Mouse (Mus musculus): ENCODE data around the gene Slc2a1. TPM values are rescaled to one million over a fixed set of nuclear protein-coding genes. Genes with fewer than 3 reads are reported as not detected.
A peak's percentile ranks its signal among the peaks of the same experiment; 100 is the strongest.

Gene Slc2a1
- total RNA-seq (2015), result 9.0 and 14.4 TPM in 2 replicates
- 14.3 and 18.0 TPM in 2 replicates for total RNA-seq (2017)

DNA sequence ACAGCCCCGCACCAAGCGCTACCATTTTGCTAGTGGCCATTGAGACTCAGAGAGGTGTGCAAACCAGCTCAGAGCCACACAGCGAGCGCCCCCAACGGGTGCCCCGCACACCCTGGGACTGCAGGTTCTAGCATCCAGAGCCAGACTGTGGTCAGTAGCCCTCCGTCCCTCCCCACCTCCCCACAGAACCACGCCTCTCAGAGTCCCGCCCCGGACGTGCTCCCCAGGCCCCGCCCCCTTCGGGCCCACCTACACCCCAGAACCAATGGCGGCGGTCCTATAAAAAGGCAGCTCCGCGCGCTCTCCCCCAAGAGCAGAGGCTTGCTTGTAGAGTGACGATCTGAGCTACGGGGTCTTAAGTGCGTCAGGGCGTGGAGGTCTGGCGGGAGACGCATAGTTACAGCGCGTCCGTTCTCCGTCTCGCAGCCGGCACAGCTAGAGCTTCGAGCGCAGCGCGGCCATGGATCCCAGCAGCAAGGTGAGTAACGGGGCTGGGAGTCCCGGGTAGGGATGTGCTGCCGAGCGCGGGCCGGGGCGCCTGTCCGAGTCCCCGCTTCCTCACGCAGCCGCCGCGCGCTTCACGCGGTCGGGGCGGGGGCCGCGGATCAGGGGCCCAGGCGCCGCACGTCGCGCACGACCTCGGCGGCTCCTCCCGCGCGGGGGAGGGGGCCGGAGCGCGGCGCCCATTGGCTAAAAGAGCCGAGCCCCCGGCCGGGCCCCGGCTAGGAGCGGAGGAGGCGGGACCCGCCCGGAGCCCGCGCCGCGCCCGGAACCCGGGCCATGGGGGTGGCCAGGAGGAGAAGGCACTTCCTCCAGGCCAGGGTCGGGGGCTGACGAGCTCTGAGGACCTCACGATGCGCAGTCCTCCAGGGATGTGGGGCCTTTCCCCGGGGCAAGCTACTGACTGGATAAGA lies at the start of gene Slc2a1:
Gene Slc2a1, plus strand, starts transcription at position 217 of the 914 bp plus-strand sequence.
- peak; percentile 69 for ATAC-seq (ENCODE audit: poor library complexity, severe bottlenecking)

DNA sequence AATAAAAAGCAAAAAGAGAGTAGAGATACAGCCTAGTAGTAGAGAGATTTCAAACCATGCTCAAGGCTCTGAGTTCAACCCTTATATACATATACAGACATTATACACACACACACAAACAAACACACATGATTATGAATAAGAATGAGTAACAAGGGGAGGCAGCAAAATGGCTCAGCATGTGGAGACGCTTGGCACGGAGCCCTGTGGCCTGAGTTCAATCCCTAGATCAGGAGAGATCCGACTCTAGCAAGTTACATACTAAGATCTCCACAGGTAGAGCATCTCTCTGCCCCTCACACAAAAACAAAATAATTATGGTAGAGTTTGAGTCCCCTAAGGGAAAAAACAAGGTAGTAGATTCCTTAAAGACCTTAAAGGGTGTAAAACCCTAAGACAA lies 41.7 kb upstream of the Slc2a1 start:
- ATAC-seq (ENCODE audit: poor library complexity, severe bottlenecking), result no peak

DNA sequence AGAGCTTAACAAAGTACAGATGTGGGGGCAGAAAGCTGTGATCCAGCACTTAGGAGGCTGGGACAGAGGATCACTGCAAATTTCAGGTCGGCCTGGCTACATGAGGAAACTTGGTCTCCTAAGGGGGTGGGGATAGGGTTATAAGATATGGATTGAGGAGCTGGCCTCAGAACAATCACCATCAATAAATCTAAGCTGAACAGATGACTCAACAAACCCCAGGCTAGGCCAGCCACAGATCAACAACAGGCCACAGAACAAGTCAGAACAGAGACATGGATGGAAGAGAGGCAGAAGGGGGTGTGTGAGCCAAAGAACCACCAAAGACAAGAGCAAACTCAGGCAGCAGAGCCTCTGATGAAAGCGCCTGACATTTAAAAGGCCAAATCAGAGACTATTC lies 41.3 kb upstream of the Slc2a1 start:
- no peak for ATAC-seq (ENCODE audit: poor library complexity, severe bottlenecking)

DNA sequence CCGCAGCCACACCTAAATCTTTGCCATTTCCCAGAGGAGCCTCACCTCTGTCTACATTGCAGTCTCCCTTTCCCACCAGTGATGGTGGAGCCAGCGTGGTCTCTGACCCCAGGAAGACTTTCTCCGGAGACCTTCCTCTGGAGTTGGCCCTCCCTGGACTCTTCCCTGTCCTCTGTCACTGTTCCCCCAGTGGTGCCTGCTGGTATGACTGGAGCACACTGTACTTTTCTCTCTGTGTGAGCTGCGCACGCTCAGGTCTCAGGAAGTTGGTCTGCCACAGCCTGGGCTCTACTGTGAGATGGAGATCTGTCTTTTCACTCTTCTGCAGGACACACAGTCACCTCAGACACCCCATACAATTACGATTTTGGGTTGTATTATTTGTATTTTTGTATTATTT lies 39.6 kb upstream of the Slc2a1 start:
- peak; percentile 71 for ATAC-seq (ENCODE audit: poor library complexity, severe bottlenecking)

DNA sequence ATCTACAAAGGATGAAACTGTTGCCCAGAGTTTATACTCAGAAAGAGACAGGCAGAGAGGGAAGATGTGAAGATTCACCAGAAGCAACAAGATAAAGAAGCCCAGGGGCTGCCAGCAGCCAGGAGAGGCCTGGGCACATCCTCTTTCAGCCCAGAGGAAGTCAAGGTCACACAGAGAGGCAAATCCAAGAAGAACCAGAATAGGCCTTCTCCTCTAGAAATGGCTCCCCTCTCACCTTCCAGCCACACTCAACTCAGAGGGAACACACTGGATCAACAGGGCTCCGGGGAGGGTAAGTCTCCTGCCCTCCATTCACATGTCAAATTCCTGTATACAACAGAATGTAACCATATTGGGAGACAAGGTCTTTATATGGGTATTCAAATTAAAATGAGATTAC lies 38.3 kb upstream of the Slc2a1 start:
- no peak for ATAC-seq (ENCODE audit: poor library complexity, severe bottlenecking)

DNA sequence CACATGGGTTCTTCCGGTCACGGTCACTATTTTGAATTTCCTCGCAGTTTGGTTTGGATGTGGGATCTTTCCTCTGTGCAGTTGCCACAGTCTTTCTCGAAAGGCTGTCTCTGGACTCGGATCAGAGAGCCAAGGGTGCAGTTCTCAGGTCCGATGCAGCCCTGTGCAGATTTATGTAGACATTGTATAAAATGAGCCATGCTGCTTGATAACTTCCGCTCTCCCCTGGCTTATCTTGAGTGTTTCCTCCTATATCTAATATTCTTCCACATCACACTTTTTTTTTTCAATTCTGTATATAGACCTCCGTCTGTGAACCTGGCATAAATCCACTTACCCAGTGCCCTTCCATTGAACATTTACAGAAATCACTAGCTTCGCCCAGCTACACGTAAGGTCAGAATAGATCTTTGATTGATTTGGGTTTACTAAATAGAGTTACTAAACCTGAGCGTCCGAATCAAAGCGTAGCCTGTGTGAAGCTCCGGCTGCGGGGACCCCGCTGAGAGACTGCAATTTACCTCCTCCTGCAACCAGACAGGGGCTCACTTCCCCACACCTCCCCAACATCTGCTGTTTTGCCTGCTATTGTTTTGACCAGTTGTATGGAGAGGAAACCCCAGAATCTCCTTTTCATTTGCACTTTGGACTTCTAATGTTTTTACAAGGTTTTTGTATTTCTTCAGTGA lies 37.4 kb upstream of the Slc2a1 start:
- ATAC-seq (ENCODE audit: poor library complexity, severe bottlenecking), result no peak

DNA sequence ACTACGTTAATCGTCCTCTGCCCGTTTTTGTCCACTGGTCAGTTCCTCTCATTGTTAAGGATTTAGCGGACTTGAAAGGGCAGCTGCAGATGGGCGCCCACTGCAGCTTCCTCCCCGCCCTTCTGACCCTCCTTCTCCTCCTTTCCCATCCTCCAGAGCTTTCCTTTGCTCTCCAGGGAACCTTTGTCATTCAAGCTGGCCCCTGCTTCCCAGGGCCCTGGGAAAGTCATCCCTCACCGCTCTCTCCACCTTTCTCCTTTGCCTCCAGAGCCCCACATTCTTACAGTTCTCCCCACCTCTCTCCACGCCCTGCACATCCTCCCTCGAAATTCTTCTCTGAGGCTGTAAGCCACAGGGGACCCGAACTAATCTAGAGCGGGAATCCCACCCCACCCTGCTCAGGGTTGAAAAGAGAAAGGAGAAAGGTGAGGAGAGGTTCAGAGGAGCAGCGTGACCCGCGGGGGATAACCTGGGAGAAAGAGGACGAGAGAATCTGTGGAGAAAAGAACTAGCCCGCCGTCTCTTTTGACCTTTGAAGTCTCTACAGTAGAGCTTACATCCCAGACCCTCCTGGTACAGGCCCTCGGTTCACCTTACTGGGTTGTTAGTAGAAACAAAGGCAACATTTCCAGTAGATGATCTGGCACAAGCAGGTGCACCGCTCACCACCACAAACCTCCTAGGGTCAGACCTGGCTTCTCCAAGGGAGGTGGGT lies 36.7 kb upstream of the Slc2a1 start:
- ATAC-seq (ENCODE audit: poor library complexity, severe bottlenecking), result no peak

DNA sequence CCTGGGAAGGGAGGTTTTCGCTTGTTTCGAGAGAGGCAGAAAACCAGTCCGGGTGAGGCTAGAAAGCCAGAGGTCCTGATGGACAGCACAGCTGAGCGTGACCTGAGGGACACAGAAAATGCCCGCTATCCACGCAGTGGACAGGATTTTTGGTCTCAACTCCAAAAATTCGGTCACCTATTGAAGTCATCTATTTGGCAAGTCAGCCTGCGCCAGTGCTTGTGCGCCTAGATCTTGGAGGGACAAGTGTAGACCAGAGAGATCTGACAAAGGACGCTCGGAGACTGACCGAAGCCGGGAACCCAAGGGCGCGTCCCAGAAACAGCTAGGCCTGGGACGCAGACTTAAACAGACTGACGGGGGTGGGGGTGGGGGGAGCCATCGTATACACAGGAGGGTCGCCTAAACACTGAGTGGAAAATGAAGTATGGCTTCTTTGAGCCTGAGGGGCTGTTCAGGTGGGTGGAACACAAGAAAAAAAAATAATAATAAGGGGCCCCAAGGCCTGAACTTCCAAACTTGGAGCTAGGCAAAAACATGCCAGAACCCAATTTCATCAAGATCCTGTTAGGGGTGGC lies 36.1 kb upstream of the Slc2a1 start:
- no peak for ATAC-seq (ENCODE audit: poor library complexity, severe bottlenecking)

DNA sequence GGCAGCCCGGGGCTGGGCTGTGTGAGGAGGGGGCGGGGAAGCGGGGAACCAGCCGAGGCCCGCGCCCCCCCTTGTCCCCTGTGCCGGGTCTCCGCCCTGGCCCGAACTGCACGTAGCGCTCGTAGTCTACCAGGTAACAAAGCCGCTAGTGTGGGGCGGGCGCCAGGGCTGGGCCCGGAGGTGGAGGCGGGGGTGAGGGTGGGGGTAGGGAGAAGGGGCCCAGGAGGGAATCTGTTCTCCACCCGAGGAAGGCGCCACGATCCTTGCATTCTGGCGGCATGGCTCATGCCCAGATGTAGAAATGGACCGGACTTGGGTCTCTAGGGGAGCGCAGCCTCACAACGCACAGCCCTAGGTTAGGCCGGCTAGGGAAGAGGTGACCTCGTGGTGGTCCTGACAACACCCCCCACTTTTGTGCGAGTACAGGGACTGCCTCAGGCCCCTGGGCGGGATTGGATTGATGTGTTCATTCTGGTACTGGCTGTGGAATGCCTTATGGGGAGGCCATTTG lies 35.5 kb upstream of the Slc2a1 start:
- no peak for ATAC-seq (ENCODE audit: poor library complexity, severe bottlenecking)

DNA sequence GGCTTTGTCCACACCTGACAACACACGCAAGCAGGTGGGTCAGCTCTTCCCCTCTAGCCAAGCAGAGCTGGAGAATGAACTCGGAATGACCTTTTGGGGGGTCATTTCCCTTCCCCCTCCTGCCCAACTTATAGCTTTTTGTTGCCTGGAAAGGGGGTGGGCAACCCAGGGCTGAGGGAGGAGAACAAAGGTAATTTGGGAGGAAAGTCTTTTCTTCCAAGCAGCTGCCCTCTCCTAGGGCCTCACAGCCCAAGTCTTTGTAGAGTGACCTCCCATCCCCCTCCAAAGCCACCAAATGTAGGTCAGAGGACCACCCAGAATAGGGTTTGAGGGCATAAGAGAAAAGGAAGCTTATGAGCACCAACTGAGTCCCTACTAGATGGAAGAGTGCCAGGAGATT lies 34.9 kb upstream of the Slc2a1 start:
- no peak for ATAC-seq (ENCODE audit: poor library complexity, severe bottlenecking)

DNA sequence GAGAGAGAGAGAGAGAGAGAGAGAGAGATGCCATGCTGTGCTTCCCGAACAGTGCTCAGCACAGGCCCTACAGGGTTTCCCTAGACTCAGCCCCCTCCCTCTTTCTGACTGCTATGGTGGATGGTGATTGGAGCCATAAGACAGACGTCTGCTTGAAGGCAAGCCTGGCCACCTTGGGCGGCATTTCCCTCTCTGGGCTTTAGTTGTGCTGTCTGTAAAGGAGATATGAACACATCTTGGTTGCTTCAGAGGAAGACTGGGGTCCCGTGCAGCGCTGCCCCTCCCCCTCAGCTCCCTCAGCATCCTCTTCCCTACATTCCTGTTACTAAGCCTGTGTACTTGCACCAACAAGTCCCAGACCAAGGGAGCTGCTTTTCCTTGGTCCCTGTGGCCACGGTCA lies 33.9 kb upstream of the Slc2a1 start:
- ATAC-seq (ENCODE audit: poor library complexity, severe bottlenecking), result no peak

DNA sequence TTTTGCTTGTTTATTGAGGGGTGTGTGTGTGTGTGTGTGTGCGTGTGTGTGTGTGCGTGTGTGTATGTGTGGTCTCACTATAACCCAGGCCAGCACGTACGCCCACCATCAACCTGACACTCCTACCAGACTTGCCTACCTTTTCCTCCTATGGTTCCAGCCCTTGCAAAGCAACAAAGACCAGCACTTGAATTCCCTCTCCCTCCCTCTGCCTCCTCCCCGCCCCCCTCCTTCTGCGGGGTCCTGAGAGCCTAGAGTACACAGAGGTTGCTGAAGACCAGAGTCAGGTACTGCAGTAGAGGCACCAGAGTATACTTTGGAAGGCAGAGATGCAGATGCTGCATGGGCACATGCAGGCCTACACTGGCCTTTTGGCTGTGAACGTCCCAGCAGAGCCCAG lies 33.2 kb upstream of the Slc2a1 start:
- ATAC-seq (ENCODE audit: poor library complexity, severe bottlenecking), result no peak

DNA sequence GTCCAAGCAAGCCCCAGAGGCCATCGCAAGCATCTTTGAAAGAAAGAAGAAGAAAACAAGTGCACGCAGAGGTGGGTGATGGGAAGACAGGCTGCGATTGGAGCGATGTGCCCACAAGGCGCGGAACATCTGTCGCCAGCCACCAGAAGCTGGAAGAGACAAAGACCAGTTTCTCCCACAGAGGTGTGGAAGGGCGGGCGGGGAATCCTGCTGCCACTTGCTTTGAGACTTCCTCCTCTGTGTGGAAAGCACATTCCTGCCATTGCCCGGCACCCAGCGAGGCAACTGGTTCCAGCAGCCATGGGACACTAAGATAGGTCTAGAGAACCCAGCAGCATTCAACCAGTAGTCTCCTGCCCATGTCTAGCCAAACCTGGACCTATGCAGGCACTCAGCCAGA lies 32.2 kb upstream of the Slc2a1 start:
- no peak for ATAC-seq (ENCODE audit: poor library complexity, severe bottlenecking)

DNA sequence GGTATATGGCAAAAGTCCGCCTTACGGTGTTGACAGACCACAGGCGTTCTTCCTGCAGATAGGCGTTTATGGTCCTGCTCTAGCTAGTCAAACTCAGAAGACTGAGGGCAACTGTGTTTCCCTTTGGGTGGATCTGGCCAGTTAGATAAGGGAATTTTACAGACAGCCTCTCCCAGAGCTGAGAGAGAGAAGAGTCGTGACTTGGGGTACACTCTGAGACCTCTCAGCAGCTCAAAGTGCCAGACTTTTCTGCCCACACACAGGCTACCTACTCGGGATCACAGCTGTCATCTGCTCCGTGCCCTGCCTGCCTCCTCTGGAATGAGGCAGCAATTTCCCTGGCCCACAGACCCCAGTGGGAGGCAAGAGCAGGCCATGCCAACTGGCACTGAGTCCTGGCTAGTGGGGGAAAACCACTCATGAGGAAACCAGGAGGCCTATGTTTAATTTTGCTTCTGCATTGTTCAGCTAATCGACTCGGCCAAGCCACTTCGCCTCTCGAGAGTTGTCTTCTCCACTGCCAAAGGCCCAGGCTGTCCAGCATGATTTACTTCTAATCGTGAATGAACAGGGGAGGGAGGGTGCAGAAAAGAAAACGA lies 31.3 kb upstream of the Slc2a1 start:
- ATAC-seq (ENCODE audit: poor library complexity, severe bottlenecking), result no peak; the same call in 1 of the 2 replicates

DNA sequence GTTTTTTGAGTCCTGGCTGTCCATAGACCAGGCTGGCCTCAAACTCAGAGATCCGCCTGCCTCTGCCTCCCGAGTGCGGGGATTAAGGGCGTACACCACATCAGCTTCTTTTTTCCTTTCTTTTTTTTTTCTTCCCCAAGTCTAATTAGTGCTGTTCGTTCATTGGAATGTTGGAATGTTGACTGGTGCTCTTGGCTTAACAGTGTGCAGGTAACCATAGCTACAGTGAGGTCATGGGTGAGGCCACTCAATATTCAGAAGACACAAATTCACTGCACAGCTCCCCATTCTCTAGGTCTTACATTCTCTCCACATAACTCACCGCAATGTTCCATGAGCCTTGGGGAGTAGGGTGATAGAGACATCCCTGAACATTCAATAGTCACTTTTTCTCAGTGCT lies 28.6 kb upstream of the Slc2a1 start:
- no peak for ATAC-seq (ENCODE audit: poor library complexity, severe bottlenecking)

DNA sequence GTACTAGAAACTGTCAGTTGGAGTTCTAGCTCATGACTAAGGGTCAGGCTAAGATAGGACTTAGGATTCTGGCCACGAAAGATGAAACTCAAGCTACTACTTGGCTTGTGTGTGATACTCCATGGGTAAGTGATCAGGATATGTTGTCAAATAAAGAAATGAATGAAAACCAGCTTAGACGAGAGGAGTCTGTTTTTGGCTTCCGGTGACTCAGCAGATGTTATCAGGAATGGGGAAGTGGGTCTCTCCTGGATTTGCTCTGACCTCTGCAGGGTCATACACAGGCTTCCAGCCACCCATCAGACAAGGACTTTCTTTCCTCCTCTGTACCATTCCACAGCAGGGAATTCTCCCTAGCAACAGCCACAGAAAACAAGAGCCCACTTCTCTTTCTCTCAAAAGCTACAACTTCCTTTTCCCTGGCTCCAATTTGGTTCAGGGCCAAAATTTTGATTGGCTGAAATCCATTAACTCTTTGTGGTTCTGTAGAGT lies 25.7 kb upstream of the Slc2a1 start:
- peak; percentile 86 for ATAC-seq (ENCODE audit: poor library complexity, severe bottlenecking)

DNA sequence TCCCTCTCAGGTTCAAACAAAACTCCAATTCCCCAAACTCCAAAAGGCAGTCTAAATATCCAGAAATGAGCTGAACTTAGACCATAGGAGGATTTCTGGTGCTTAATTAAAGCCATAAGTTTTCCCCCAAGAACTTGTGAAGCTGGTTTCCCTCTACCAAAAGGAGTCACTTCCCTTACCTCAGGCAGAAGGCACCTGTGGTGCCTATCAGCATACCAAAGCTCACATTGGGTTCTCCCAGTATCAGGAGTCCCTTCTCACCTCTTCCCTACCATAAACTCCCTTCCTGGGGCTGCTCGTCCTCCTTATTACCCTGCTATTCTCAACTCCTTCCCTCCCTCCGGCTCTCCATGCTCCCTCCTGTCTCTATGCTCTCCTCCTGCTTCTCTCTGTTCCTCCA lies 20.1 kb upstream of the Slc2a1 start:
- no peak for ATAC-seq (ENCODE audit: poor library complexity, severe bottlenecking)

DNA sequence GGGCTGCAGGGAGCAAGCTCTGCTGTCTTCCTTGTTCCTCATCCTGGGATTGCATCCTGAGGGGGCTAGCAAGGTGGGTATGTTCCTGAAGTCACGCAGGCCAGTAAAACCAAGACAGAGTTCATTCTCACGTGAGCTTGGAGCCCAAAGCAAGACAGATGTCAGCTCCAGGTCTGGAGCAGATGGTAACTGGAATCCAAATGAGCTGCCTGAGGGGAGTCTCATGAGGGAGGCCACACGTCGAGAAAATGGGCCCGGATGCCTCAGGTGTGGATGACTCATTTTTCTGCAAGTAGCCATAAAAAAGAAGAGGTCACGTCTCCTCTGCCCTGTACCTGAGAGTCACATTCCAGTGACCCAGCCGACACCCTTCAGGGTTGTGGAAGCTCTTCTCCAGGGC lies 14.6 kb upstream of the Slc2a1 start:
- no peak for ATAC-seq (ENCODE audit: poor library complexity, severe bottlenecking)

DNA sequence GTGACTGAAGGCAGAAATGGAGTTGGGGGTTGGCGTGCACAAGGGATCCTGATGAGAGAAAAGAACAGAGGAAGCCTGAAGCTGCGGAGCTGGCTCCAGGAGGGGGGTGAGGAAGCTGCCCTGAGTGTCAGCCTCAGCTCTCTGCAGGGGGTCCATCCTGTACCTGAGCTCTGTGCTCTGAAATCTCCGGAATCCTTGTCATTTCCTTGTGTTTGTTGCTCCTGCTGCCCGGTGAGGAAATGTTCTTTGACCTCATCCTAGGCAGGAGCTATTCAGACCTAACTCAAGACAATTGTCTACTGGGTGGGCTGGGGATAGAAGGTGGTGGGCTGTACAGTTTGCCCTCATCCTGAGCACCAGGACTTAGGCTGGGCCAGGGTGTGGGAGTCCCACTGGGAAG lies 13.5 kb upstream of the Slc2a1 start:
- no peak for ATAC-seq (ENCODE audit: poor library complexity, severe bottlenecking)

DNA sequence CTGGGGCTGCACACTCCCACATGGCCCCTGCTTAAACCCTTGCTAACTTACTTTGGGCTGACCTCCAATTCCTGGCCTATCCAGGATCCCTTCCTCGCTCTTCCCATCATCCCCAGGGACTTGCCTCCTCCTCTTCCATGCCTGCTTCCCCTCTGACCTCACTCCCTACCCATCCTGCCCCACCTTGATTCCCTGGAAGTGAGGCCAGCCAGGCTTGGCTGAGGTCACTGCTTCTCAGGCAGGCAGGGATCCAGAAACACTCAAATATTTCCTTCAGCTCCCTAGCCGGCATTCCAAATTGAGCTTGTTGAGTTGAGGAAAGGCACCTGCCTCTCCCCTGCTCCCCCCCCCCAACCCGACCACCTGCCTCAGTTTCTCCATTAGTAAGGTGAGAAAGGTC lies 12.1 kb upstream of the Slc2a1 start:
- ATAC-seq (ENCODE audit: poor library complexity, severe bottlenecking), result no peak

All from megakaryocyte, adult 5-6 weeks (primary cell).